Mouse (Mus musculus): ENCODE data around the gene Ugcg. TPM values are rescaled to one million over a fixed set of nuclear protein-coding genes. Genes with fewer than 3 reads are reported as not detected.

Gene Ugcg
- 10 to 100 TPM; 34.6 to 58.9 (median 48.2) TPM for total RNA-seq (2022)

DNA sequence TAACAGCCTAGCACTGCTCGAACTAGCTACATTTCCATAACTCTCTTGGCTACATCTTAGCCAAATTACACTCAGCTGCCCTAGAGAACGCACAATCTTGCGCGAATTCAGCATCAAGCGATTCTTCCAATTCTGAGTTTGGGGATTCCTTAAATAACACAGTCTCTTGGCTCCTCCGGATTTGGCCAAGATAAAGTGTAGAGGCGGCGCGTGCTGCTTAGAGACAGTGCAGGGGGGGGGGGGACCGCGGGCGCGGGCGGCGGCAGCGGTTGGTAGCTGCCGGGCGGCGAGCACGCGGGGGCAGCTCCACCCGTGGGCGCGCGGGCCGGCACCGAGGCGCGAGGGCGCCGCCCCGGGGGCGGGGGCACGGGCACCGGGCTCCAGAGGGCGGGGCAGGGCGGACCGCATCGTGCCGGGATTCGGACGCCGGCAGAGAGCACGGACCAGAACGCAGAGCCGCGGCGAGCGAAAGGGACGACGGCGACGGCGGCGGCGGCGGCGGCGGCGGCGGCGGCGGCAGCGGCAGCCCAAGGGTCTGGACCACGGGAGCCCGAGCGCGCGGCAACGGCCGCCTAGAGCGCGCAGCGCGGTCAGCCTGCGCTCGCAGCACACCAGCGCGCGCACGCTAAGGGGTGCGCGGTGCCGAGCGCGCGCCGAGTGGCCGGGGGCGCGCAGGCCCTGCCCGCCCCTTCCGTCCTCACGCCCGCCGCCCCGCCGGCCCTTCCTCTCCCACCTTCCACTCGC is at the start of gene Ugcg:
Ugcg (plus strand) TSS at position 456 of the 744 bp plus-strand sequence.
- DNase-seq, result peak; percentile 61

DNA sequence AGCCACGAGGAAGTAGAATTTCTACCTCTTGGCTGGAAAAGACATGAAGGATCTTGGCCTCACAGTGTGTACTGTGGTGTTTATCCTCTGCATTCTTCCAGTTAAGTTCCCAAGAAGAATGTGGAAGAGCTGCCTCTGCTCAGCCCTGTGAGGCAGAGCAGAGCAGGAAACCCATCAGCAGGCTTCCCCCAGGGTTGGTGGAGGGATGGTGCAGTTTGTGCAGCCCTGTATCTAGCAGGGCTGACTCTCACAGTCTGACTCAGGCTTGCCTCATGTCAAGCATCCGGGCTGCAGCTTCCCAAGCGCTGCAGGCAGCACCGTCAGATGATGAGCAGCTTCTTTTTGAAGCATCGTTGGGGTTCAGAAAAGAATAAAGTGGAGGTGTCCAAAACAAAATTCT is 40.0 kb upstream of the Ugcg start:
- DNase-seq, result no peak

DNA sequence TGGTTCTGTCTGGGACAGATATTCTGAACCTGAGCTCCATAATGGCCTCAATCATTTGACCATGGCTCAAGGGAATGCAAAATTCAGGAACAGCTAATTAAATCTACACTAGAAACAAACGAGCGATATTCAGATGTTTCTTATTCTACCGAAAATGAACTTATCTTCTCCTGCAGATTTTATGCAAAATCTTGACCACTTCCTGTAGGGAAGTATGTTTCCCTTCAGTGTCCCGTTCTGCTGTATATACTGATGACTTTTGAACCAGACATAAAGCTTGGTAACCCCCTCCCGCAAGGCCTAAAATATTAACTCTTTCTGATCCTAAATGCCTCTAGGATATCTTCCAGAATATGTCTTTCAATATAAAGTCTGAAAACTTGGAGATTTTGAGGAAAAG is 38.1 kb upstream of the Ugcg start:
- DNase-seq, result no peak

DNA sequence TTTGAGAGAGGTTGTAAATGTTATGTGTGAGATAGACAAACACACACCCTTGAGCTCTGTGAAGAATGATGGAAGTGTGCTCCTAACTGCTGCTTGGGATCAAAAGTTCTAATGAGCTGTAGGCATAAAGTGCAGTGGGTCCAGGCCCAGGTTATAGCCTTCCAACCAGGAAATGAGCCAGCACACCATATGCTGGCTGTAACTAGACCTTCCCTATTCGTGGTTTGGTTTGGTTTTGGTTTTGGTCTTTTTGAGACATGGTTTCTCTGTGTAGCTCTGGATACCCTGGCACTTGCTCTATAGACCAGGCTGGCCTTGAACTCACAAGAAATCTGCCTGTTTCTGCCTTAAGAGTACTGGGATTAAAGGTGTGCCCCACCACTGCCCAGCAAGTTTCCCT is 37.1 kb upstream of the Ugcg start:
- DNase-seq, result no peak

DNA sequence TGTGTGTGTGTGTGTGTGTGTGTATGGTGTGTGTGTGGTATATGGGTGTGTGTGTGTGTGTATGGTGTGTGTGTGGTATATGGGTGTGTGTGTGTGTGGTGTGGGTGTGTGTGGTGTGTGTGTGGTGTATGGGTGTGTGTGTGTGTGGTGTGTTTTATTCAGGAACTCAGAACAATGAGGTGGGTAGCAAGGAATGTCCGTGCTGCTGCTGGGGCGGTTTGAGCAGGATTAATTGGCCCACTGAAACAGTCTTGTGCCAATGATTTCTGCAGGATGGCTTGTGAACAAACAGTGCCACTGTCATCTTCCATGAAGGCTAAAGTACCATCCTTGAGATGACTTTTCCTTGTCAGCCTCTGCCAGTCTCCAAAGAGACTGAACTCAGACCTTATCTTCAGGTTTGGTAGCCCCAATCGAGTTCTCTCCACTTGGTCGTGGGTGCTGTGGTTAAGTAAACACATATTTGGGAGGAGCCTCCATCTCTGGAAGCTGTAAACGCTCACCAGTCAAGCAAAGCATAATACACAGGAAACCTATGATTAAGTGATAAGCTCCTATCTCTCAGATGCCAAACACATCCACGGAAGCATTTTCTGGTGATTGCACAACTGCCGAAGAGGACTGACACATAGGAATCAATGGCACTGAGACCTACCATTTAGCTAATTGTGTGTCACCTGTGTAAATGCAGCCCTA is 32.0 kb upstream of the Ugcg start:
- DNase-seq, result no peak

DNA sequence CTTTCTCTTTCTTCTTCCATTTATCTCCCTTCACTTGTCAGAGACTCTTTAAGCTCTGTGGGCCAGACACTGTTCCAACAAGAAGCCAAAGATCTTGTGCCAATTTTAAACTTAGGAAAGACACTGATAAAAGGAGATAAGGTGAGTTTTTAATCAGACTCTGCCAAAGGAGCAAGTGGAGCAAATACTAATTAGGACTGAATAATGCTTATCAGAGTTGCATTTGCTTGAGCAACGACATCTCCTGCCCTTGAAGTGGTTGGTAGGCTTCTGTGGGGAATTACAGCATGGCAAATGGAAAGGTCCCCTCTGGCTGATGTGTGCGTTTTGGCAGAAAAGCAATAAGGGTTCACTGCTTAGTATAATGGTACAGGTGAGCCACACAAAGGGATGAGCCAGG is 31.4 kb upstream of the Ugcg start:
- no peak for DNase-seq

DNA sequence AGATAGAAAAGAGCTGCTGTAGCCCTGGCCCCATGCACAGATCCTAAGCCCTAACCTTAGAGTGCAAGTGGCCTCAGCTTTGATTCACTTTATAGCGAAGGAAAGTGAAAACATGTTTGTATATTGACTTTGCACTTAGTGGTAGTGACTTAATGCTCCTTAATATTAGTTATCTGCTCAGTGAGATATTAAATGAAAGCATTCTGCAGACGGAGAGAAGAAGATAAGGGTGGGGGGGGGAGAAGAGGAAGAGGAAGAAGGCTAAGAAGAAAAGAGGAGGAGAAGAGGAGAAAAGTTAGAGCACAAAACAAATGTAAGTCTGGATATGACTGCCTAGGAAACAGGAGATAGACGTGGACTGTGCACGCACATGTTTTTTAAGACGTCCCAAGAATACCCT is 28.8 kb upstream of the Ugcg start:
- no peak for DNase-seq

DNA sequence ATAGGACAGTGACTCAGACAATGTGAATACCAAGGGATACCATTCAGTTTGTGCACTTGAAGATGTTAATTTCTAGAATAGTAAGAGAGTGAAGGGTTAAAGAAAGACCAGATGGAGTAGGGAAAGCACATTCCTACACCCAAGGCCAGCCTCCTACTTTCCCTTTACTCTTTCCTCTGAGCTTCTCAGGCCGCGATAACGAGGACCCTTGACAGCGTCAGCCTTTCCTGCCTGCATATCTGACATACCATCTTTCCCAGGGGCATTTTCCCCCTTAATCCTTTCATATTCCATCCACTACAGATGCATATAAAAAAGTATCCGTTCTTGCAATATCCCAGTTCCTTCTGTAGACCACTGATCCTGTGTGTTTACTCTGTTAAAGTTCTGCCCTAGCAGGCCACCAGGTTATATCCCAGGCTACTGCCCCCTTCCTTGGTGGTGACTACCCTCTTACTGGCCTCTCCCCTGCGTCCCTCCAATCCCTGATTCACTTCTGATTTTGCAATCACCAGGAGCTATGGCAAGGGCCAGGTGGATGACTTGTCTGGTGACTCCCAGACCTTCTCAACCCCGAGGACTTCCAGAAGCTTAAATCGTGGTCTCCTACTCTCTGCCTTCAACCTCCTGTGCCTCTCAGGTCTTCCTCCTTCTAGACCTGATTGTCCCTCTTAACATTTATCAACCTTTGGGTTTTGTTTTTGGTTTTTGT is 27.9 kb upstream of the Ugcg start:
- peak; percentile 19 for DNase-seq

DNA sequence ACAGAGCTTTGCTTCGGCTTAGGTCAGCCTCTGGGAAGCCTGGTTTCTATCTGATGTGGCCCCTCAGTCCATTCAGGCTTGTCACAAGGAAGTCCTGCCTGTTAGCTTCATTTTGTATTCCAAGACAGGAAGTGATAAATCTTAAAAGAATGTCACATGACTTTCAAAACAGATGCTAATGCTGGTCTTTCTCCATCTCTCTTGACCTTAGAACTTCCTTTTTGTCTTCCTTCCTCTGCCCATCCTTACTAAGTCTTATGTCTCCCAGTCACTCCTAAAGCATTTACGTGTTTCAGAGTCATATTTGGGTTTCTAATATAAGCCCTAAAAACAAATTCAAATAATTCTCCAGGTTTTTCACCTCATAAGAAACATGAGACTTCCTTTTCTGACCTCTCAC is 25.0 kb upstream of the Ugcg start:
- DNase-seq, result no peak

DNA sequence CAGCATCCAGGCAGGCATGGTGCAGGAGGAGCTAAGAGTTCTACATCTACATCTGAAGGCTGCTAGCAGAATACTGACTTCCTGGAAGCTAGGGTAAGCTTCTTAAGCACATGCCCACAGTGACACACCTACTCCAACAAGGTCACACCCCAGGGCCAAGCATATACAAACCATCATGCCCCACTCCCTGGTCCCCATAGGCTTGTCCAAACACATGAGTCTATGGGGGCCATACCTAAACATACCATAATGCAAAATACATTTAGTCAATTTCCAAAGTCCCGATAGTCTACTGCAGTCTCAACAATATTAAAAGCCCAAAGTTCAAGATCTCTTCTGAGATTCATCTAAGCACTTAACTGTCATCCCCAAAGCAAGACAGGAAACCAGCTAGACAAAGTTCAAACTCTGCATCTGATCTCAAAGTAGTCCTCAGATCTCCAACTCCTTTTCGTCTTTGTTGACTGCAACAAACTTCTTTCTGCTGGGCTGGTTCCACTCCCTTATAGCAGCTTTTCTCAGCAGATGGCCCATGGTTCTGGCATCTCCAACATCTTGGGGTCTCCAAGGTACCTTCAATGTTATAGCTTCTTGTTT is 21.7 kb upstream of the Ugcg start:
- no peak for DNase-seq

DNA sequence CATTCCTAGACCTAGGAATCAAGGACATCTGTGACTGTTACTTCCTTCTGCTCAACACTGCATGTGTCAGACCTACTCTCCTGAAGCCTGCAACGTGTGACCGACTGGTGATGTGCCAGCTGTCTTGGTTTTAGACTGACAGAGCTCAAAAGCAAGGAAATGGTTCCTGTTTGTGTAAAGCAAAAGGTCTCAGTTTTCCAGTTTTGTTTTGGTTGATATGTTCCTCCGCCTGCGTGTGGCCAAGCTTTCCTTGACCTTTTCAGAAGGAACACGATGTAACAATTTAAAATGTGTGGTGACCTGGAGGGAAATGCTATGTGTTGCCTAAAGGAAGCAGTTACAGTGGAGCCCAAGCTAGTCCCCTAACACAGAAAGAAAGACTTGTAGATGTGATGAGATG is 19.1 kb upstream of the Ugcg start:
- no peak for DNase-seq

DNA sequence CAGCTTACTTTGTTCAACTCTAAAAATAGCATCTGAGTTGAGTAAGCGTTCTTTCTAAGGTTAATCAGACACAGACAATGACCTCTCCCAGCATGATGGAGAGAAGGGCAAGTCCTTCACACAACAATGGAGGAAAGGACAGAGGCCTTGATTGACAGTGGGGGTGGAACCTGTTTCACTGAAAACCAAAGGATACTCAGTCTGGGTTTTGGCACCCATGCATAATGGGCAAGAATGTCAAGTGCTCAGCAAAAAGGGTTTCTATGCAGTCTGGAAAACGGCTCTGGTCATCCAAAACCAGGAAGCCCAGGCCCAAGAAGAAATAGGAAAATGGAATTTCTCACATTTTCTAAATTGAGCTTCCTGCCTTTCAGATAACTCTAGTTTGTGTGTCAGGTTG is 16.4 kb upstream of the Ugcg start:
- DNase-seq, result peak; percentile 56

DNA sequence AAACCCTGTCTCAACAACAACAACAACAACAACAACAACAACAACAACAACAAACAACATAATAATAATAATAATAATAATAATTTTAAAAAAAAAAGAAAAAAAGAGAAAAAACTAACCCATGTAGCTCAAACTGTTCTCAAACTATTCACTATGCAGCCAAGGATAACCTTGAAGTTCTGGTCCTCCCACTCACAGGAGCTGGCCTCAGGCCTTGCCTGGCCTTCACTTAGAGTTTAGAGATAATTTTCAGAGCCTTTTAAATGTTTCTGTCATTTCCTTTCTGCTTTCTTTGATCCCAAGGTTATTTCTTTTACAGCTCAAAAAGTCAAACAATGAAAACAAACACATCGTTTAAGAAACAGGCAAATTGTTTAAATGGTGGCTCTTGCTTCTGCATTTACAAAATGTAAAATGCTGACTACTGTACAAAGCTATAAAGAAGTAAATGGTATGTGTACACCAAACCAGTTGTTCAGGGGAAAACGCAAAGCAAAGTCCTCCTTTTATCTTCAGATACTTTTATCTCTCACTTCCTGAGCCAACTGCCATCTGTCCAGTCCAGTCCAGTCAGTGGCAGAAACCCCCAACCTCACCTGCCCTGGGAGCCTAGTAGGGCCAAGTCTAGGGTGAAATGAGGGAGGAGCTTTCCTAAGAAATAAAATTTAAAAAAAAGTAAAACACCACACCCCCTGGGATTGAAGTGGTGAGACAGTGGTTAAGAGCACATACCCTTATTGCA is 15.7 kb upstream of the Ugcg start:
- peak; percentile 55 for DNase-seq

DNA sequence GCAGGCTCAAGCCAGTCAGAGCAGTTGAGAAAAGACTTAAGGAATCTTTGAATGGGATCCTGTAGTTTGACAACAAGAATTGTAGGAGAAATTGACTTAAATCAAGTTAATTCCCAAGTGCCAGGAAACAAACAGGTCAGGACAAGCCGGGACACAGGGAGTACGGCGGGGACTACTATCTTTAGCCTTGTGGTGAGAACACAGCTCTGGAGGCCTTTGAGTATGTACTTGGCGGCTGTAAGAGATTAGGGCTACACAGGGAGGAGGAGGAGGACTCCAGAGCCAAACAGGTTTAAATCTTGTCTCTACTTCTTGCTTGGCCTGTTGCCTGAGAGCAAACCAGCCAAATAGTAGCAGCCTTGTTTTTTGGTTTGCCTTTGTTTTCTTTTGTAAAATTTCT is 14.1 kb upstream of the Ugcg start:
- DNase-seq, result peak; percentile 37

DNA sequence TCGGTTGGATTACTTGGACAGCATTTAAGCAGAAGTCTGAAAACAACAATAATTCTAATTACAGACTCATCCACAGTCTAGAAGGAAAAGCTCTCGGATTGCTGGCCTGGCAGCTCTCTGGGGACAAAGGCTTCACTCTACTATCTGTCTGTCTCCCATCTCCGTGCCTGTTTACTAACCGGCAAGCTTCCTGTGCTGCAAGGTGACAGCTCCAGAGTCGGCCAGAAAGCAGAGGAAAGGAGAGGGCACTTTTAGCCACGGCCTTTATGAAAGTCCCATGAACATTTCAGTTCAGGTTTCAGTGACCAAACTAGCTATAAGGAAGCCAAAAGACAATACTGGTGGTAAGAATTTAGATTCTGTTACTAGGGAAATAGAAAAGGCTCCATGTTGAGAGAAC is 13.1 kb upstream of the Ugcg start:
- no peak for DNase-seq

DNA sequence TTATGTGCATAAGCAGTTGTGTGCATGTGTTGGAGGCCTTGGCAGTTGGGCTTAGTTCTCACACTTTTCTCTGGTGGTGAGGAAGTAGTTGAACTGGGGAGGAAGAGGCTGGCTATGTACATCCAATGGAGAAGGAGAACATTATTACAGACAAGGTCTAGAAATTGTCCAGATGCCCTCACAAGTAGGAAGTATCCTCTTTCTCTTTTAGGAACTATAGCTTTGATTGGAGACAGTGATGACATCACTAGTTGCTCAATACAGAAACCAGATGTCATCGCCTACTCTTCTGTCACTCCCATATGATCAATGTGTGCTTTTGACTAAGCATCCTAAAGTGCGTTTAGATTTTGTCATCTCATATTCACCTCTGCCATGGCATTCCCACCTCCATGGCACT is 11.5 kb upstream of the Ugcg start:
- no peak for DNase-seq

DNA sequence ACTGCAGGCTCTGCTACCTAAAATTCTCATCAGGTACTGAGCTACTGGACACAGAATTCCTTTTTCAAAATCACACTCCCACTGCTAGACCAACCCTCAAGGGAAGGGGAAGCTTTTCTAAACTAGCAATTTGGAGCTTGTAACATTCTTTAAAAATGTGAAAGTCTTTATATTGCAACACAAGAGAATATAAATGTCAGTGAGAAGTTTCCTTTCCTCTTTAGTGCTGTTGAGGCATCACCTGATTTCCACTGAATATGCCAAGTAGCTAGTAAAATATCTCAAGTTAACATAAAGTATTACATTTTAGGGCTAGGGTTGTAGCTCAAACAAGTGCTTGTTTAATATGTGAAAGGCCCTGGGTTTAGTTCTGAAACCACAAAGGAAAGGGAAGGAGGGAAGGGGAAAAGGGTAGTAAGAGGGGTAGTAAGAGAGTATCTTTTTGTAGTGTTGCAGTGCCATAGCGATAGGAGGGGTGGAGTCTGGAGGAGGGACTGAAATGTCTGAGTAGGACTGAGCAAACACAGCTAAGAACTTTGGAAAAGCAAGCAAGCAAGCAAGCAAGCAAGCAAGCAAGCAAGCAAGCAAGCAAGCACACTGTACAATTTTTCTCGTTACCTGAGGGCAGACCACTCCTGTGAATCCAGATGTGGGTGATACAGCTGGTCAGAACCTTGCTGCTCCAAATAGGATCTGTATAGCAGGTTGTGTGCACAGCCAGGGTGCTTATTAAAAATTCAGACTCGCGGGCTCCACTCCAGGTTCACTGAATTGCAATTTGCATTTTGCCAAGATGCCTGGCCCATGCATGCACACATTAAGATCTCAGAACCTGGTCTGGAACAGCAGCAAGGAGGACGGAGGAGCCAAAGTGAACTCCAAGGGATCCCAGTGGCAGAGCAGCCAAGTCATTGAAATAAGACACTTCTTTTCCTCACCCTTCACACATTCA is 7.5 kb upstream of the Ugcg start:
- no peak for DNase-seq

DNA sequence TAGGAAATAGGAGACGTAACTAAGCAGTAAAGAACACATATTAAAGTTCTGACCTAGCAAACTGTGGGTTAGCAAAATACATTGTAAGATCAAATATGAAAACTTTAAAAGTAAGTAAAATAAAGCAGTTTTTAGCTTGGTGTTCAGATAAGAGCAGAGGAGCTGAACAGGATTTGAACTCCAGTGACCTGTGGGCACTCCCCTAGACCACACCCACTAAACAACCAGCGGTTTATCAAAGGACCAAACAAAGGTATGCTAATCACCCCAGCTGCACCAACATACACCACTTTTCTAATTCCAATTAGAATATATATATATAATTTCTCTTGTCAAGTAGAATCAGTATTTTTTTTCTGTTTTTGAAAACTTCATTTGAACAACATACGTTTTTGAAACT is 3.4 kb upstream of the Ugcg start:
- no peak for DNase-seq

DNA sequence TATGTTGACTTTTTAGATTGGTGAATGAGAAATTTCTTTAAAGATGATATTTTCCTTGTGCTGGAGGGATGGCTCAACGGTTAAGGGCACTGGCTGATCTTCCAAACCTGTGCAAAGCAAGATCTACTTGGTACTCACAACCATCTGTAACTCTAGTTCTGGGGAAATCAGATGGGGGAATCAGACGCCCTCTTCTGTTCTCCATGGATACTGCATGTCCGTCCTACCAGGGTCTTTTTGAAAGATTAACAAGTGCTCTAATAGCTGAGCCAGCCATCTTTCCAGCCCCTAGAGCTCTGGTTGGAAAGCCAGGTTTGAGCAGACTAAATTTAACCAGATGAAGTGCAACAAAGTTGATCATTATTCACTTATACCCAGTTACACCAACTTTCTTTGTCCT is 1.8 kb upstream of the Ugcg start:
- no peak for DNase-seq

DNA sequence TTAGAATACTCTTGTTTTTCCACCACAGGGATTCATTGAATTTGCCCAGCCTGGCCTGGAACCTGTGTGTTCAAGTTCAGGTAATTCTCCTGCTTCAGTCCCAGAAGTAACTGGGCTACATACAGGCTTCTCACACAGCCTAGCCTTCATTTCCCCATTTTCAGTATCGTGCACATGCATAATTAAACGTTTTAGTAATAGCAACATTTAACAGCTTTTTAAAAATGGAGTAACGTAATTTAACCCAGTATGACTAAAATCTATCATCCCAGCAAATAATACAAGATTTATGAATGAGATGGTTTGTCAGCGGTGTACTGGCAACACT is 619 bp upstream of the Ugcg start:
- no peak for DNase-seq

DNA sequence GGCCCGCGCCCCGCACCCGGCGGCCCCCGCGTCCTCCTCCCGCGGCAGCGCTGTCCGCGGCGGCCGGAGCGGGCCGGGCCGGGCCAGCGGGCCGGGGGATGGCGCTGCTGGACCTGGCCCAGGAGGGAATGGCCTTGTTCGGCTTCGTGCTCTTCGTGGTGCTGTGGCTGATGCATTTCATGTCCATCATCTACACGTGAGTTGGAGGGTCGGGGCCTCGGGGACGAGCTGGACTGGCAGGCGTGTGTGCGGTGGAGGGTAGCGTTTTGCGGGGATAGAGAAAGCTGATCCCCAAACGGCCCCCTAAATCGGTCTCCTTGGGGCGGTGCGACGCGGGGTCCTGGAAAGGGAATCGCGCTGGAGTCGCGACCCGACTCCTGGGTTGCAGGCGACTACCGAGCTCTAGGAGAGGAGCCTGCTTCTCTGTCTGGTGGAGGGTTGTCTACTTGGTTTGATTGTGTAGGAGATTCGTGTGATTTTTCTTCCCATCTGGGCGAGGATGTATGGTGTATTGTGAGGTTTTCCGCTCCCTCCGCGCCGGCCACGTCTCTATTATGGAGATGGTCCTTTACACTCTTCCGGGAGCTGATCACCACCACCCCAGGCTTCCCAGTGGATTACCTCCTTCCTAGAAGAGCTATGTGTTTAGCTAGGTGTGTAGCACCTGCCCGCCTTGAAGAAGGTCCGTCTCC is 635 bp downstream of the Ugcg start:
- peak; percentile 40 for DNase-seq

Data from adrenal gland, adult 8-10 months (tissue).